ENCODE assay signal across 21 mouse cellular contexts in genomic region chr1:22538129-22538528, GRCm38 (mm10).
DNase-seq lines count a peak whose midpoint lies in the region; ATAC-seq lines count a peak whose summit lies in the region.
"Had no signal": no experiment of that assay in that cellular context is flagged by ENCODE, and none has a peak within 500 bp of the region (broad histone marks: within the 10 kb centered on the region; RNA-seq: fewer than 3 reads in every experiment).

No protein-coding gene starts in this region.

- no peak overlapping the region for H3K4me2 ChIP-seq in intestine, embryonic 15.5 days (replicated peaks)
- no peak overlapping the region for H3K4me2 ChIP-seq in stomach, embryonic 15.5 days
- H3K4me2 ChIP-seq in liver, embryonic 12.5 days, result no peak overlapping the region
- H3K4me2 ChIP-seq: embryonic facial prominence, embryonic 13.5 days; forebrain, embryonic 12.5 days; heart, embryonic 11.5 days; heart, embryonic 15.5 days; hindbrain, embryonic 13.5 days had no signal

- peak; percentile 21 for DNase-seq in R1 (ENCODE audit: low read depth, low spot score)
- DNase-seq in lung, postnatal 10 days, result no peak
- no peak for DNase-seq in layer of hippocampus, adult 18-20 months (ENCODE audit: low spot score in 2 of 2)
- DNase-seq: adrenal gland, adult 8-10 months; cerebellum, adult 11 months; cerebellum, adult 8-10 months; cerebellum, postnatal 14 days; gastrocnemius, postnatal 10 days; heart, adult 2 months; heart, postnatal 14 days had no signal

- 44% methylated on average over 7 of the region's 7 CpGs for WGBS in intestine, embryonic 15.5 days
- WGBS in stomach, embryonic 15.5 days, result 53% methylated on average over 7 of the region's 7 CpGs
- 54% methylated on average over 7 of the region's 7 CpGs for WGBS in liver, embryonic 12.5 days (ENCODE audit: insufficient replicate concordance)

- H3K27ac ChIP-seq in intestine, embryonic 15.5 days, result no peak overlapping the region
- no peak overlapping the region for H3K27ac ChIP-seq in stomach, embryonic 15.5 days
- no peak overlapping the region for H3K27ac ChIP-seq in liver, embryonic 12.5 days
- H3K27ac ChIP-seq: embryonic facial prominence, embryonic 13.5 days; forebrain, embryonic 12.5 days; heart, adult 2 months; heart, embryonic 15.5 days; hindbrain, embryonic 13.5 days; hindbrain, postnatal 0 days had no signal

- H3K27me3 ChIP-seq in intestine, embryonic 15.5 days (replicated peaks), result peaks cover 9% of the 10 kb centered on the region
- H3K27me3 ChIP-seq in stomach, embryonic 15.5 days (replicated peaks), result peaks cover 20% of the 10 kb centered on the region
- H3K27me3 ChIP-seq in liver, embryonic 12.5 days (replicated peaks), result peaks cover 38% of the 10 kb centered on the region

- H3K36me3 ChIP-seq in intestine, embryonic 15.5 days, result no peaks in the 10 kb centered on the region
- no peaks in the 10 kb centered on the region for H3K36me3 ChIP-seq in stomach, embryonic 15.5 days
- no peaks in the 10 kb centered on the region for H3K36me3 ChIP-seq in liver, embryonic 12.5 days
- H3K36me3 ChIP-seq: embryonic facial prominence, embryonic 13.5 days; forebrain, embryonic 12.5 days; heart, embryonic 15.5 days; hindbrain, embryonic 13.5 days had no signal

- no peak overlapping the region for H3K4me3 ChIP-seq in intestine, embryonic 15.5 days (replicated peaks)
- H3K4me3 ChIP-seq in stomach, embryonic 15.5 days (replicated peaks), result no peak overlapping the region
- H3K4me3 ChIP-seq in liver, embryonic 12.5 days, result no peak overlapping the region
- H3K4me3 ChIP-seq: embryonic facial prominence, embryonic 13.5 days; forebrain, embryonic 12.5 days; heart, adult 2 months; heart, embryonic 15.5 days; hindbrain, embryonic 13.5 days had no signal

- peak; percentile 90 for ATAC-seq in intestine, embryonic 15.5 days
- ATAC-seq in stomach, embryonic 15.5 days (ENCODE audit: insufficient read depth, low FRiP score, low read depth), result peak; percentile 71
- ATAC-seq in granulocyte monocyte progenitor cell, adult 5-6 weeks (replicated peaks; ENCODE audit: poor library complexity, severe bottlenecking), result no peak
- ATAC-seq in liver, embryonic 12.5 days, result no peak
- ATAC-seq: forebrain, embryonic 16.5 days; hindbrain, postnatal 0 days had no signal

- no peak overlapping the region for H3K9ac ChIP-seq in intestine, embryonic 15.5 days
- no peak overlapping the region for H3K9ac ChIP-seq in stomach, embryonic 15.5 days
- no peak overlapping the region for H3K9ac ChIP-seq in liver, embryonic 12.5 days
- H3K9ac ChIP-seq: embryonic facial prominence, embryonic 13.5 days; forebrain, embryonic 12.5 days; heart, embryonic 15.5 days; hindbrain, embryonic 13.5 days had no signal

- H3K4me1 ChIP-seq in intestine, embryonic 15.5 days (replicated peaks), result peaks cover under 1% of the 10 kb centered on the region; the same call in 1 of the 2 replicates
- H3K4me1 ChIP-seq in stomach, embryonic 15.5 days, result peaks cover under 1% of the 10 kb centered on the region
- no peaks in the 10 kb centered on the region for H3K4me1 ChIP-seq in liver, embryonic 12.5 days

- no peaks in the 10 kb centered on the region for H3K9me3 ChIP-seq in intestine, embryonic 15.5 days
- H3K9me3 ChIP-seq in stomach, embryonic 15.5 days, result no peaks in the 10 kb centered on the region
- H3K9me3 ChIP-seq in liver, embryonic 12.5 days (replicated peaks), result no peaks in the 10 kb centered on the region
- H3K9me3 ChIP-seq: embryonic facial prominence, embryonic 13.5 days; forebrain, embryonic 12.5 days; heart, embryonic 15.5 days; hindbrain, embryonic 13.5 days had no signal

Comparison
In these comparisons a context has a peak if more than half of its experiments do, and no peak if none do; other contexts are left out.
1. ATAC-seq: peak in intestine, embryonic 15.5 days (single experiment) and stomach, embryonic 15.5 days (single experiment); none in granulocyte monocyte progenitor cell, adult 5-6 weeks (single experiment) and liver, embryonic 12.5 days (single experiment).